ENCODE assay signal across 10 mouse cellular contexts in the genomic region with DNA sequence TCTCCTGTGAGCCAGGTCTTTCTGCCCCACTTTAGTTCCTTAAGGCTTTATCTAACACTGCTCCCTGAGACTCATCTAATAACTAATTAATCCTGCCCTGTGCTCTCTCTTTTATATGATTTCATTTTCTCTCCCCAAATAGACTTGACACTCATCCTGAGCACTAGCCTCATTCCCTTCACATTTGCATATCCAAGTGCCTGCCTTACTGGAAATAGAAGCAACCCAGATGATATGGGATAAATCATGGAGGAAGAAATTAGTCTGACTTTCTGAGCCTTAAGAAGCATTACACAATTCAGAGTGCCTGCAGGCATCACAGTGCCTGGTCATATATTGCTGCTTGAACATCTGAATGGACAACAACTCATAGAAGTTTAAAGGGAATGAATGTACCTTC.
"Had no signal": no experiment of that assay in that cellular context is flagged by ENCODE, and none has a peak within 500 bp of the region (broad histone marks: within the 10 kb centered on the region; RNA-seq: fewer than 3 reads in every experiment).

No protein-coding gene starts in this region.

- DNase-seq: retina, postnatal 1 day; right cerebral cortex, postnatal 14 days; right cerebral cortex, postnatal 4 days; spleen, adult 18-20 months; thymus, adult 18-20 months; thymus, adult 2 months; thymus, postnatal 14 days; thymus, postnatal 25 days; thymus, postnatal 36 days; thymus, postnatal 4 days had no signal
